In genomic region chr11:117931576-117931975, GRCm38 (mm10) we compare ENCODE assay signal across 16 mouse cellular contexts. TPM values are rescaled to one million over a fixed set of nuclear protein-coding genes. Genes with fewer than 3 reads are reported as not detected.
A peak's percentile ranks its signal among the peaks of the same experiment; 100 is the strongest.
DNase-seq lines count a peak whose midpoint lies in the region; ATAC-seq and TF ChIP-seq lines count a peak whose summit lies in the region.
"Had no signal": no experiment of that assay in that cellular context is flagged by ENCODE, and none has a peak within 500 bp of the region (broad histone marks: within the 10 kb centered on the region; RNA-seq: fewer than 3 reads in every experiment).

No protein-coding gene starts in this region.

- H3K27ac ChIP-seq in forebrain, embryonic 11.5 days (ENCODE audit: low read depth, low read length), result no peak overlapping the region
- no peak overlapping the region for H3K27ac ChIP-seq in forebrain, embryonic 15.5 days (replicated peaks)
- peak overlapping the region; percentile 73 for H3K27ac ChIP-seq in limb, embryonic 15.5 days
- H3K27ac ChIP-seq in limb, embryonic 10.5 days, result no peak overlapping the region
- H3K27ac ChIP-seq in intestine, postnatal 0 days (ENCODE audit: low read depth, low read length), result 0 out of 2 replicates have a peak overlapping the region, but pooled peaks have one; percentile 28
- no peak overlapping the region for H3K27ac ChIP-seq in liver, postnatal 0 days (ENCODE audit: low read depth)
- H3K27ac ChIP-seq: forebrain, embryonic 12.5 days; liver, embryonic 15.5 days had no signal

- H3K9me3 ChIP-seq in forebrain, embryonic 11.5 days (ENCODE audit: control insufficient read depth, low read length), result no peaks in the 10 kb centered on the region
- no peaks in the 10 kb centered on the region for H3K9me3 ChIP-seq in forebrain, embryonic 15.5 days
- no peaks in the 10 kb centered on the region for H3K9me3 ChIP-seq in limb, embryonic 15.5 days
- no peaks in the 10 kb centered on the region for H3K9me3 ChIP-seq in limb, embryonic 10.5 days (replicated peaks)
- no peaks in the 10 kb centered on the region for H3K9me3 ChIP-seq in intestine, postnatal 0 days (ENCODE audit: control insufficient read depth)
- no peaks in the 10 kb centered on the region for H3K9me3 ChIP-seq in liver, postnatal 0 days (ENCODE audit: low read length)
- H3K9me3 ChIP-seq: forebrain, embryonic 12.5 days; hindbrain, embryonic 13.5 days; limb, embryonic 13.5 days; liver, embryonic 15.5 days; midbrain, embryonic 10.5 days had no signal

- no peak overlapping the region for H3K4me3 ChIP-seq in forebrain, embryonic 11.5 days (ENCODE audit: low read depth, low read length)
- no peak overlapping the region for H3K4me3 ChIP-seq in forebrain, embryonic 15.5 days
- no peak overlapping the region for H3K4me3 ChIP-seq in limb, embryonic 15.5 days
- H3K4me3 ChIP-seq in limb, embryonic 10.5 days, result no peak overlapping the region
- H3K4me3 ChIP-seq in intestine, postnatal 0 days (ENCODE audit: low read depth, low read length), result no peak overlapping the region
- no peak overlapping the region for H3K4me3 ChIP-seq in liver, postnatal 0 days (ENCODE audit: low read depth, low read length)

- no peaks in the 10 kb centered on the region for H3K36me3 ChIP-seq in forebrain, embryonic 11.5 days (ENCODE audit: control insufficient read depth, insufficient read depth, low read length)
- H3K36me3 ChIP-seq in forebrain, embryonic 15.5 days, result no peaks in the 10 kb centered on the region
- H3K36me3 ChIP-seq in limb, embryonic 15.5 days, result no peaks in the 10 kb centered on the region
- no peaks in the 10 kb centered on the region for H3K36me3 ChIP-seq in limb, embryonic 10.5 days
- H3K36me3 ChIP-seq in intestine, postnatal 0 days (ENCODE audit: control insufficient read depth, insufficient read depth), result no peaks in the 10 kb centered on the region
- H3K36me3 ChIP-seq in liver, postnatal 0 days (replicated peaks; ENCODE audit: insufficient read depth, low read length), result no peaks in the 10 kb centered on the region
- H3K36me3 ChIP-seq: forebrain, embryonic 12.5 days; hindbrain, embryonic 13.5 days; limb, embryonic 13.5 days; liver, embryonic 15.5 days; midbrain, embryonic 10.5 days had no signal

- no peak overlapping the region for H3K4me2 ChIP-seq in forebrain, embryonic 11.5 days (ENCODE audit: low read depth, low read length, severe bottlenecking)
- no peak overlapping the region for H3K4me2 ChIP-seq in forebrain, embryonic 15.5 days (replicated peaks)
- H3K4me2 ChIP-seq in limb, embryonic 15.5 days, result no peak overlapping the region
- no peak overlapping the region for H3K4me2 ChIP-seq in intestine, postnatal 0 days (replicated peaks; ENCODE audit: low read depth)
- no peak overlapping the region for H3K4me2 ChIP-seq in liver, postnatal 0 days (ENCODE audit: low read depth, low read length)

- 55% methylated on average over 6 of the region's 6 CpGs for WGBS in forebrain, embryonic 11.5 days
- 61% methylated on average over 6 of the region's 6 CpGs for WGBS in forebrain, embryonic 15.5 days
- 66% methylated on average over 6 of the region's 6 CpGs for WGBS in limb, embryonic 15.5 days
- WGBS in limb, embryonic 10.5 days, result 60% methylated on average over 6 of the region's 6 CpGs
- WGBS in intestine, postnatal 0 days, result 61% methylated on average over 6 of the region's 6 CpGs
- WGBS in liver, postnatal 0 days (ENCODE audit: insufficient replicate concordance), result 77% methylated on average over 6 of the region's 6 CpGs

- TF ChIP-seq CTCF in intestine, postnatal 0 days (IDR thresholded peaks at IDR 0.05; ENCODE audit: low read depth), result no peak
- no peak for TF ChIP-seq CTCF in liver, postnatal 0 days (IDR thresholded peaks at IDR 0.05; ENCODE audit: low read depth)

- H3K9ac ChIP-seq in forebrain, embryonic 11.5 days (ENCODE audit: low read length), result no peak overlapping the region
- H3K9ac ChIP-seq in forebrain, embryonic 15.5 days (replicated peaks), result no peak overlapping the region
- H3K9ac ChIP-seq in limb, embryonic 15.5 days, result no peak overlapping the region
- no peak overlapping the region for H3K9ac ChIP-seq in intestine, postnatal 0 days (ENCODE audit: low read depth, low read length)
- H3K9ac ChIP-seq in liver, postnatal 0 days (replicated peaks), result no peak overlapping the region
- H3K9ac ChIP-seq: liver, embryonic 15.5 days had no signal

- DNase-seq in forebrain, embryonic 11.5 days (ENCODE audit: low spot score), result no peak
- DNase-seq in limb, embryonic 10.5 days (ENCODE audit: low spot score), result no peak
- DNase-seq in cerebellum, postnatal 36 days, result no peak
- DNase-seq in liver, postnatal 0 days, result no peak
- DNase-seq in spleen, postnatal 10 days (ENCODE audit: low spot score in 2 of 2), result no peak
- DNase-seq: cerebellum, adult 11-12 months; kidney, postnatal 14 days; lung, postnatal 14 days had no signal

- peaks cover 23% of the 10 kb centered on the region for H3K4me1 ChIP-seq in forebrain, embryonic 11.5 days (replicated peaks; ENCODE audit: control insufficient read depth, insufficient read depth, low read length)
- peaks cover 17% of the 10 kb centered on the region for H3K4me1 ChIP-seq in forebrain, embryonic 15.5 days
- peaks cover 61% of the 10 kb centered on the region for H3K4me1 ChIP-seq in limb, embryonic 15.5 days
- H3K4me1 ChIP-seq in limb, embryonic 10.5 days, result peaks cover 58% of the 10 kb centered on the region
- H3K4me1 ChIP-seq in intestine, postnatal 0 days (replicated peaks; ENCODE audit: control insufficient read depth, insufficient read depth, low read length), result peaks cover 32% of the 10 kb centered on the region
- H3K4me1 ChIP-seq in liver, postnatal 0 days (ENCODE audit: insufficient read depth), result peaks cover 20% of the 10 kb centered on the region

- TF ChIP-seq EP300 in liver, postnatal 0 days (IDR thresholded peaks at IDR 0.05; ENCODE audit: low read depth), result no peak

- 0 out of 2 replicates have a peak, but pooled peaks have one; percentile 27 for ATAC-seq in forebrain, embryonic 11.5 days (replicated peaks; ENCODE audit: low FRiP score)
- ATAC-seq in forebrain, embryonic 15.5 days (replicated peaks), result no peak
- no peak for ATAC-seq in limb, embryonic 15.5 days (ENCODE audit: insufficient number of reproducible peaks, low FRiP score, low TSS enrichment, low read depth)
- ATAC-seq in intestine, postnatal 0 days, result no peak
- no peak for ATAC-seq in liver, postnatal 0 days

- H3K27me3 ChIP-seq in forebrain, embryonic 11.5 days (ENCODE audit: control insufficient read depth, insufficient read depth, low read length), result peaks cover 15% of the 10 kb centered on the region
- H3K27me3 ChIP-seq in forebrain, embryonic 15.5 days, result peaks cover 6% of the 10 kb centered on the region; the same call in 1 of the 2 replicates
- H3K27me3 ChIP-seq in limb, embryonic 15.5 days, result peaks cover 8% of the 10 kb centered on the region; the same call in 1 of the 2 replicates
- peaks cover 53% of the 10 kb centered on the region for H3K27me3 ChIP-seq in limb, embryonic 10.5 days (ENCODE audit: low read depth, poor library complexity, severe bottlenecking)
- H3K27me3 ChIP-seq in intestine, postnatal 0 days (replicated peaks; ENCODE audit: control insufficient read depth, insufficient read depth, low read length), result no peaks in the 10 kb centered on the region
- peaks cover 21% of the 10 kb centered on the region for H3K27me3 ChIP-seq in liver, postnatal 0 days (ENCODE audit: insufficient read depth, low read length)

RNA-seq across cellular contexts. Expression of gene Socs3, which starts 38.3 kb away (rescaled TPM):
- 5.4 and 5.9 TPM in 2 replicates for polyA plus RNA-seq in forebrain, embryonic 11.5 days (2014; fragmentation: Nextera tagmentation; extraction: Ambion mirVana)
- 14.2 and 15.1 TPM in 2 replicates for polyA plus RNA-seq in forebrain, embryonic 15.5 days (2015; fragmentation: Nextera tagmentation; extraction: Ambion mirVana)
- polyA plus RNA-seq in limb, embryonic 15.5 days (2015; fragmentation: Nextera tagmentation; extraction: Ambion mirVana), result 20.3 and 24.0 TPM in 2 replicates
- polyA plus RNA-seq in limb, embryonic 10.5 days (2016; fragmentation: Nextera tagmentation; extraction: Ambion mirVana), result 11.2 and 13.2 TPM in 2 replicates
- 15.7 and 15.9 TPM in 2 replicates for polyA plus RNA-seq in intestine, postnatal 0 days (2015; fragmentation: Nextera tagmentation; extraction: Ambion mirVana)
- polyA plus RNA-seq in liver, postnatal 0 days (2015; fragmentation: Nextera tagmentation; extraction: Ambion mirVana), result 3.5 and 5.8 TPM in 2 replicates

RNA-seq across cellular contexts. Expression of gene Pgs1, which starts 54.5 kb away (rescaled TPM):
- 43.4 and 45.7 TPM in 2 replicates for polyA plus RNA-seq in forebrain, embryonic 11.5 days (2014; fragmentation: Nextera tagmentation; extraction: Ambion mirVana)
- polyA plus RNA-seq in forebrain, embryonic 15.5 days (2015; fragmentation: Nextera tagmentation; extraction: Ambion mirVana), result 52.9 and 54.3 TPM in 2 replicates
- 35.5 and 37.8 TPM in 2 replicates for polyA plus RNA-seq in limb, embryonic 15.5 days (2015; fragmentation: Nextera tagmentation; extraction: Ambion mirVana)
- polyA plus RNA-seq in limb, embryonic 10.5 days (2016; fragmentation: Nextera tagmentation; extraction: Ambion mirVana), result 47.1 and 47.4 TPM in 2 replicates
- 23.1 and 24.0 TPM in 2 replicates for polyA plus RNA-seq in intestine, postnatal 0 days (2015; fragmentation: Nextera tagmentation; extraction: Ambion mirVana)
- 9.1 and 10.1 TPM in 2 replicates for polyA plus RNA-seq in liver, postnatal 0 days (2015; fragmentation: Nextera tagmentation; extraction: Ambion mirVana)

RNA-seq across cellular contexts. Expression of gene Tha1, which starts 58.3 kb away (rescaled TPM):
- 3.2 and 4.0 TPM in 2 replicates for polyA plus RNA-seq in forebrain, embryonic 11.5 days (2014; fragmentation: Nextera tagmentation; extraction: Ambion mirVana)
- polyA plus RNA-seq in forebrain, embryonic 15.5 days (2015; fragmentation: Nextera tagmentation; extraction: Ambion mirVana), result 3.1 and 3.6 TPM in 2 replicates
- polyA plus RNA-seq in limb, embryonic 15.5 days (2015; fragmentation: Nextera tagmentation; extraction: Ambion mirVana), result 3.5 and 4.1 TPM in 2 replicates
- 2.4 and 3.3 TPM in 2 replicates for polyA plus RNA-seq in limb, embryonic 10.5 days (2016; fragmentation: Nextera tagmentation; extraction: Ambion mirVana)
- polyA plus RNA-seq in intestine, postnatal 0 days (2015; fragmentation: Nextera tagmentation; extraction: Ambion mirVana), result 15.8 and 16.4 TPM in 2 replicates
- 6.6 and 7.1 TPM in 2 replicates for polyA plus RNA-seq in liver, postnatal 0 days (2015; fragmentation: Nextera tagmentation; extraction: Ambion mirVana)

Comparison
In these comparisons a context has a peak if more than half of its experiments do, and no peak if none do; other contexts are left out.
1. H3K27ac ChIP-seq: peak in limb, embryonic 15.5 days (single experiment) and intestine, postnatal 0 days (single experiment); none in forebrain, embryonic 11.5 days (single experiment), forebrain, embryonic 15.5 days (single experiment), limb, embryonic 10.5 days (single experiment) and liver, postnatal 0 days (single experiment).